Mouse (Mus musculus): ENCODE data around the gene Ccnf.

DNA sequence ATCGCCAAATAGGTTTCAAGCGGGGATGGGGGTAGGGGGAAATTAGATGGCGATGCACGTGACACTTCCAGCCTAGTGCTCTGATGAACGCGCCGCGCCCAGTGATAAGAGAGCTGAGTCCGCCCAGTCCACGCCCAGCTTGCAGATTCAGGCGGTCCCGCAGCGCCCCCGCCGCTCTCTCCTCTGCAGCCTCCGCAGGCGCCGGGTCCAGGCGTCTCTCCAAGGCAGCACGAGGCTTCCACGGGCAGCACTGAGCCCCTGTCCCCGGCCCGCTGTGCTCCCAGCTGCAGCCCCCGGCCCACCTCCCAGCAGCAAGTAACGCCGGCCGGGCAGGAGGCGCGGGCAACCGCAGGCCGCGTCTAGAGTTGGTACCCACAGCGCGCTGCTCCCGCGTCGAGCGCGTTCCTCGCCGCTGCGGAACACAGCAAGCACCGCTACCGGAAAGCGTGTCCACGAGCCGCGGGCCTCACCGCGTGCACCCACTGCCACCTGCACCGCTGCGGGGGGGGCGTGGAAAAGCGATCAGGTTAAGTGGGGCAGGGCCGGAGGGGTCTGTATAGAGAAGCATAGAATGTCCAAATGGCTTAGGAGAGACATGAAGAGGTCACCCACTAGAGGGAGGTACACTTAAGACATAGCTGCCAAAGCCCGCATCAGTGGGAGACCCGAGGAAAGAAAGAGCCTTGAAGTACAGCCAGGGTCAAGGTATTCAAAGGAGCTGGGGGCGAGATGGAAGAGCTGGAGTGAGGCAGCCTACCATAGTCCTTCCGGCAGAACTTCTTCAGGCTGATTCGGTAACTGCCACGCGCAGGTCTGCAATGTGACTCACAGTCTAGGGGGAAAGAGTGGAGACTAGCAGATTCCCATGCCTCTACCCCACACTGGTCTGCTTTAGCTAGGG lies 44.6 kb downstream of the Ccnf start:
- TF ChIP-seq CTCF (IDR thresholded peaks at IDR 0.05; ENCODE audit: low read depth, low read length) (no peak), POLR2A (IDR thresholded peaks at IDR 0.05; ENCODE audit: extremely low read depth, insufficient read depth, low read length) (no peak)
